Mouse (Mus musculus) layer of hippocampus, adult 9-10 months (tissue): Measurements from ENCODE around the gene Fgf7.
A peak's percentile ranks its signal among the peaks of the same experiment; 100 is the strongest.

Experiments
- DNase-seq: peaks from one replicate; pipeline ENCODE4 v3.0.0; 2022; ENCODE audit warnings: low spot score

The Fgf7 gene

DNA sequence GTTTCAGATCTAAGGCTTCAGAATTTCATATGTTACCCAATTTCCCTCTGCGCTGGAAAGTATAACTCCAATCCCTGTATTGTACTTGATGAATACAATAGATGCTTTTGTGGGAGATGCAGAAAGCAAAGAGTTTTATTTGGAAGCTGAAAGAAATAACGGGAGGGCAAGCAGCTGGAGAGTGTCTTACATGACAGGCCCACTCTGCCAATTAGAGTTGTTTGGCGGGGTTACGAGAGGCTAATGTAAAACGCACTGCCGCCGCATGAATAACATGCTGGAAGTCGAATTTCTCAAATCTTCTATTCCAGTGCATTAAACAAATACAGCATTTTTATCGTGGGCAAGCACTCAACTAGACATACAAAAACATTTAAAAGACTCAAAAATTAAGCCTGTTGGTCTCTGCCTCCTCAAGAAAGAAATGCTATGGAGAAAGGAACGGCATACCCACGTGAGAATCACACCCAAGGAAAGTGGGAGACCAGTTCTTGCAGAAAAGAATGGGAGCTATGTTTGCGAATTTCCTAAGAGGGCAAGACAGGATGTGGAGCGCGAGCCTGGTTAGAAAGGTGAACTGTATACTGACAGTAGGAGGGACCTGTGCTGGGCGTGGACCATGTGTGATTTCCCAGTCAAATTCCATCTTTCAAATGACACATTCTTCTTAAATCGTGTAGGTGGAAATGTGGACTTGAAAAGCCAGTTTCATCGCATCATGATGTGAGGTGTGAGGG, 26.7 kb downstream of the Fgf7 start:
- DNase-seq = no peak

- no peak for DNase-seq
Observed at GRCm38 (mm10) chr2:126062876-126063275, 28.4 kb downstream of the Fgf7 start.

DNA sequence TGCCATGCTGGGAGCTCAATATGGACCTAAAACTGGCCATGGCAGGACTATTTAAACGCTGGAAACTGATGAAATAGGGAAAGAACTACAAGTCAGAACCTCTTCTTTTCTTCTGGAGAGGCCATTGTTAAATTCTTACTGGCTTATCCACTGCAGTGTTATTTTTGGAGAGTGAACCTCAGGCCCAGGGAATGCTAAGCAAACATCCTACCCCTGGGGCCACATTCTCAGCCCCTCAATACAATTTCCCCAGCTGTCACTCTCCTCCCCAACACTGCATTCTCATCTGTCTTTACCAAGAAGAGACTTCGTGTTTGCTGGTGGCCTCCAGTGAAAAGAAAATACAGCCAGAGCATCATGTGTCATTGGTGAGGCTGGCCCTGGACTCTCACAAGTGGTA, 30.4 kb downstream of the Fgf7 start:
- no peak for DNase-seq

DNA sequence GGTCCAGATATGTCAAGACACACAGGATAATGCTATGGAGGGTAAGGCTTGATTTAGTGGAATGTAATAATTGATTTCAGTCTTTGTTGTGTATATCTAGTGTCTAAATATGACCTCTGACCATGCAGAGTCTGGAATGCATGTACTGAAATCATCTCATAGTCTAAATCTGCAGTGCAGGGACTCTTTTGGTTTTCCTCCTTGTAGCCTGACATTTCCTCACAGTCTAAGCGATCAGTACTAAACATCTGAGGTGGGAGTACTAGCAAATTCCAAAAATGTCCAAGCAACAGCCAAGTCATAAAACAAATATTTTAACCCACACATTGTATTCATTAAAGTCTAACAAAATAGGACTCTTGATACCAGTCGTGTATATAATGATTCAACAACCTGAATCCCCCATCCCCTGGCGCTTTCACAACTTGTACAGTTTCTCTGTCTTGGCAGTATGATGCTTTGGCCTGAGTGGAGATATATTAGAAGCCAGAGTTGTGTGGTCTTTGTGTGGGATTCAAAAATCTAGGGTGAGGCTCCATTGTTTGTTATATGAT, 30.9 kb downstream of the Fgf7 start:
- DNase-seq = no peak

GRCm38 (mm10) chr2:126069740-126070139, 35.3 kb downstream of the Fgf7 start:
- DNase-seq = no peak

DNA sequence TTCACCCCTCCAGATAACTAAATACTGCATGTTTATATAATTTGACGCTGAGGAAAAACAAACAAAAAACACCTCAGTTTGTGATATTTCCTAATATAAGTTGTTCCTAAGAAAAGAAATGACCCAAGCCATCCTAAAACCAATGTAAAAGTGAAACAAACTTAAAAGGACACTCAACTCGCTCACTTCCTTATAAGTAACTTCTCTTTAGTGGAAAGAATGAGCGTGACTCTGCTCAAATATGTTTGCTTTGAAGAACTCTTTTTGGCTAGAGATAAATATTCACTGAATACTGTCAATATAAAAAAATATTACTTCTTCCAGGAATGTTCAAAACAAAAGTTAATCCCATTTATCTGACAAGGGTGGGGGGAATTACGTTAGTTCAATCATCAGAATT, 39.3 kb downstream of the Fgf7 start:
- DNase-seq = no peak

DNA sequence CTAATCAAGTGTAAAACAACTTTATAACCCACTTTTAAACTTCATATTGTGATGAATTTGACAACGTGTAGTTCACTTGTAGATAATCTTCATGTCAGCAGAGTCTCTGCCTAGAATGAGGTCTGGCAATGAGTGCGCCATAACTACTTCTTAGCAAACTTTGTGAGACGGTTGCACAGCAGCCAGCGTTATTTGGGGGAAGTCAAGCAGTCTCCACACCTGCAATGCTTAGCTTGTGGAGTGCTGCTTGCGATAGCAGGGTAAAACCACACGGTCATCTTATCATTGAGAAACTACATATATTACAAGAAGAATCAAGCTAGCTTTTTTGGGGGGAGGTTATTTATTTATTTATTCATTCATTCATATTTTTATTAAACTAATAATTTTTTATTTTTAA, 42.0 kb downstream of the Fgf7 start:
- no peak for DNase-seq

- DNase-seq = no peak
Observed at GRCm38 (mm10) chr2:126079086-126079485, 44.6 kb downstream of the Fgf7 start.

GRCm38 (mm10) chr2:126084326-126084725, 49.9 kb downstream of the Fgf7 start:
- DNase-seq = peak; percentile 13

GRCm38 (mm10) chr2:126086187-126086586, 51.7 kb downstream of the Fgf7 start:
- no peak for DNase-seq

DNA sequence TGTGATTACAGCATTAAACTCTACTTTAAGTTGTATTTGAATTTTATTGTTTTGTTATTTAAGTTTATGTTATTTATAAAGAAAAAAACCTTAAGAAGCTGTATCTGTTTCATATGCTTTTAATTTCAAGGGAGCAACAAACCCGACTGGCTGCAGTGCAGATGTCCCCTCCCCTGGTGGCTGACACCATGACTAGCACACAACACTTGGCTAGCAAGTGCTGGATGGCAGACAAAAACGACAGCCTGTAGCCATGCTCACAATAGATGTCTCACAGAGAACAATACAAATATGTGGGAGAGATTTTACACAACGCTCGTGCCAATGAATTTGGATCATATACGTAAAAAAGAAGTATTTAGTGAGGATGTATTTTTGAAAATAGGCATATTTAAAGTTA, 56.0 kb downstream of the Fgf7 start:
- DNase-seq = no peak

DNA sequence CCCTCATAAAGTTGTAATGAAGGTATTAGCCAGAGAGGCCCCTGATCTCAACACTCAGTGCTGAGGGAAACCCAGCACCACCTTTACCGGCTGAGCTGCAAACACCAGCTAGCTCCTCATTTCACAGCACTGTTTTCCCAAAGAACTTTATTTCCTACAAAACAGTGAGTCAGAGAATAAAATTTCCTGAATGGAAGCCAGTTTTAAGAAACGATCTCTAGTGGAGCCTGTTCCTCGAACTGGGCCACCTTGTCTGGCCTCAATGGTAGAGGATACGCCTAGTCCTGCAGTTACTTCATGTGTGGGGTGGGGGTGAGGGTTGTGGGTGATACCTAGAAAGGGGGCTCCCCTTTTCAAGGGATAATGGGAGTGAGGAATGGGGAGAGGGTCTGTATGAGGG, 60.2 kb downstream of the Fgf7 start:
- no peak for DNase-seq
